Mouse (Mus musculus): Measurements from ENCODE around the gene Tdp2. TPM values are rescaled to one million over a fixed set of nuclear protein-coding genes. Genes with fewer than 3 reads are reported as not detected.

The Tdp2 gene
- polyA plus RNA-seq, 1 experiment from 2014 or later = 58.9 TPM

DNA sequence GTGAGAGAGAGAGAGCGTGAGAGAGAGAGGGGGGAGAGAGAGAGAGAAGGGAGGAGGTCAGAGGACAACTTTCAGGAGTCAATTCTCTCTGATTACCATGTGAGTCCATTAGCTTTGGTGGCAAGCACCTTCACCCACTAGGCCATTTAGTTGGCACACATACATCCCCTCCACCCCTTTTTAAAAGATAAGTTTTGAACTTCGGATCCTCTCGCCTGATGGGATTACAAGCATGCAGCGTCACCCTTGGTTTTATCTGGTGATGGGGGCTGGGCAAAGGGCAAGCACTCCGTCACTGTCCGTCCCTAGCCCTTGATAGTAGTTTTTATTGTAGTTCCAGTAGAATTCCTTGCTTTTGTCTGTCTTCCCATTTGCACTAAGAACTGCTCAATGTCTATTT, 48.7 kb downstream of the Tdp2 start:
- ATAC-seq (replicated peaks; ENCODE audit: low FRiP score, low TSS enrichment, low read depth) = no peak
- Histone ChIP-seq H3K9me3 (ENCODE audit: control insufficient read depth, low read length) (peaks cover 2% of the 10 kb centered on the region; the same call in 1 of the 2 replicates), H3K36me3 (ENCODE audit: control insufficient read depth, insufficient read depth, low read length) (no peaks in the 10 kb centered on the region), H3K4me2 (ENCODE audit: low read length) (no peak overlapping the region), H3K27ac (ENCODE audit: low read depth) (no peak overlapping the region), H3K4me3 (ENCODE audit: low read depth, low read length) (no peak overlapping the region), H3K9ac (ENCODE audit: low read length) (no peak overlapping the region), H3K27me3 (replicated peaks; ENCODE audit: control insufficient read depth, insufficient read depth, low read length) (no peaks in the 10 kb centered on the region), H3K4me1 (replicated peaks; ENCODE audit: control insufficient read depth, insufficient read depth, low read length) (no peaks in the 10 kb centered on the region)
- DNase-seq (ENCODE audit: low spot score) = no peak
- 72% methylated on average over 6 of the region's 6 CpGs for WGBS

DNA sequence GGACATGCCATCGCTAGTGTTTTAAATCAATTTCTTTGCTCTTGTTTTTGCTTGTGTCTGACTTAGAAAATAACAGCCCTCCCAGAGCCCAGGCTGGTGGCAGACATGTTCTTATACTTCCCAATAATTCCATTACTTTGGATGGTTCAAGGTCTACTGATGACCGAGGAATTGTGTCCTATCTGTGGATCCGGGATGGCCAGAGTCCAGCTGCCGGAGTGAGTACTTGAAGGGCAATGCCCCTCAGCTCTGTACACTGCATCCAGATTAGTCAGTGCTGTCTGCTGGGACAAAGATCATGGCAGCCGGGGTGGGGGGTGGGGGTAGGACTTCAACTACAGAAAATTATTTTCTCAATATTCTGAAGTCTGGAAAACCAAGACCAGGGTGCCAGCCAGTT, 49.2 kb downstream of the Tdp2 start:
- no peak overlapping the region for H3K9ac ChIP-seq (ENCODE audit: low read length)
- 87% methylated on average over 5 of the region's 5 CpGs for WGBS
- no peaks in the 10 kb centered on the region for H3K27me3 ChIP-seq (replicated peaks; ENCODE audit: control insufficient read depth, insufficient read depth, low read length)
- H3K27ac ChIP-seq (ENCODE audit: low read depth) = no peak overlapping the region
- no peak for DNase-seq (ENCODE audit: low spot score)
- H3K4me2 ChIP-seq (ENCODE audit: low read length) = no peak overlapping the region
- H3K4me3 ChIP-seq (ENCODE audit: low read depth, low read length) = no peak overlapping the region
- H3K4me1 ChIP-seq (replicated peaks; ENCODE audit: control insufficient read depth, insufficient read depth, low read length) = no peaks in the 10 kb centered on the region
- H3K9me3 ChIP-seq (ENCODE audit: control insufficient read depth, low read length) = peaks cover 2% of the 10 kb centered on the region; the same call in 1 of the 2 replicates
- no peaks in the 10 kb centered on the region for H3K36me3 ChIP-seq (ENCODE audit: control insufficient read depth, insufficient read depth, low read length)
- ATAC-seq (replicated peaks; ENCODE audit: low FRiP score, low TSS enrichment, low read depth) = no peak

DNA sequence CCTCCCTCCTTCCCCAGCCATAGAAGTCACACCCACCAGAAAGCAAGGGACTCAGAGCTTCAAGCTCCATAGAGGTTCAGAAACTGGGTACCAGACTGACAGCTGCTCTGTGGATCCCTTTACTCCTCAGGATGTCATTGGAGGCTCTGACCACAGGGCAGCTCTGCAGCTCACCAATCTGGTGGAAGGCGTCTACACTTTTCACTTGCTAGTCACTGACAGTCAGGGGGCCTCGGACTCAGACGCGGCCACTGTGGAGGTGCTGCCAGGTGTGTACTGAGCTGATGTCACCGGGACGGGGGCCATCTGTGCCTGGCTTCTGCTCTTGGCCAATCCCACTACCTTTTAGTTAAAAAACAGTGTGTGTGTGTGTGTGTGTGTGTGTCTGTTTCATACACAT, 50.9 kb downstream of the Tdp2 start:
- ATAC-seq (replicated peaks; ENCODE audit: low FRiP score, low TSS enrichment, low read depth) (no peak), DNase-seq (ENCODE audit: low spot score) (no peak)
- no peaks in the 10 kb centered on the region for H3K36me3 ChIP-seq (ENCODE audit: control insufficient read depth, insufficient read depth, low read length)
- peaks cover 2% of the 10 kb centered on the region; the same call in 1 of the 2 replicates for H3K9me3 ChIP-seq (ENCODE audit: control insufficient read depth, low read length)
- no peak overlapping the region for H3K9ac ChIP-seq (ENCODE audit: low read length)
- 96% methylated on average over 6 of the region's 6 CpGs for WGBS
- H3K27ac ChIP-seq (ENCODE audit: low read depth) = no peak overlapping the region
- no peak overlapping the region for H3K4me3 ChIP-seq (ENCODE audit: low read depth, low read length)
- no peaks in the 10 kb centered on the region for H3K27me3 ChIP-seq (replicated peaks; ENCODE audit: control insufficient read depth, insufficient read depth, low read length)
- H3K4me1 ChIP-seq (replicated peaks; ENCODE audit: control insufficient read depth, insufficient read depth, low read length) = no peaks in the 10 kb centered on the region
- no peak overlapping the region for H3K4me2 ChIP-seq (ENCODE audit: low read length)

DNA sequence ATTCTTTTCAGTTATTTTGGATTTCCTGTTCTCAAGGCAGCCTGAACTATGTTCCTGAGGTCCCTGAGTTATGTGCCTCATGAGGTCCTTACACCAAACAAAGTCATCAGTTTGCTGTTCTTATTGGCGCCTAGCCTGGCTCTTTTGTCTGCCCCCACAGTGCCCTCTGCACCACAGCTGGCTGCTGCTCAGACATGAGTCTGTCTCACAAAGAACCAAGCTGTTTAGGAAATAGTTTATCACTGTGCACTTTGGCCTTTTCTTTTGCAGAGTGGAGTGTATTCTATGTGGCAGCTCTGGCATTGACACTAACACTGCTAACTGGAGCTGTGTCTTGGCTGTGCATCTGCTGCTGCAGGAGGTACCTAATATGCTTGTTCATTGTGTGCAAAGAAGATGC, 58.1 kb downstream of the Tdp2 start:
- Histone ChIP-seq H3K27ac (ENCODE audit: low read depth) (no peak overlapping the region), H3K4me1 (replicated peaks; ENCODE audit: control insufficient read depth, insufficient read depth, low read length) (no peaks in the 10 kb centered on the region), H3K4me3 (ENCODE audit: low read depth, low read length) (no peak overlapping the region), H3K36me3 (ENCODE audit: control insufficient read depth, insufficient read depth, low read length) (no peaks in the 10 kb centered on the region), H3K9ac (ENCODE audit: low read length) (no peak overlapping the region), H3K9me3 (ENCODE audit: control insufficient read depth, low read length) (no peaks in the 10 kb centered on the region), H3K27me3 (replicated peaks; ENCODE audit: control insufficient read depth, insufficient read depth, low read length) (no peaks in the 10 kb centered on the region), H3K4me2 (ENCODE audit: low read length) (no peak overlapping the region)
- ATAC-seq (replicated peaks; ENCODE audit: low FRiP score, low TSS enrichment, low read depth) = no peak
- WGBS = 26% methylated on average over 1 of the region's 1 CpGs
- DNase-seq (ENCODE audit: low spot score) = no peak

Other genes starting within 250 kb of the Tdp2 start
- 1.7 and 2.3 TPM in 2 replicates for gene Ripor2, start 249.5 kb upstream of the Tdp2 start, polyA plus RNA-seq (2014; fragmentation: Nextera tagmentation; extraction: Ambion mirVana)
- gene Armh2, start 90.4 kb upstream of the Tdp2 start, polyA plus RNA-seq (2014; fragmentation: Nextera tagmentation; extraction: Ambion mirVana) = not detected in 2 replicates
- 121 and 124 TPM in 2 replicates for gene Gmnn, start 69.8 kb upstream of the Tdp2 start, polyA plus RNA-seq (2014; fragmentation: Nextera tagmentation; extraction: Ambion mirVana)
- gene BC005537, start 30.0 kb upstream of the Tdp2 start, polyA plus RNA-seq (2014; fragmentation: Nextera tagmentation; extraction: Ambion mirVana) = 25.6 and 27.0 TPM in 2 replicates
- 103 and 118 TPM in 2 replicates for gene Acot13, start 139 bp upstream of the Tdp2 start, polyA plus RNA-seq (2014; fragmentation: Nextera tagmentation; extraction: Ambion mirVana)
- 0.74 and 0.98 TPM in 2 replicates for gene D130043K22Rik, start 13.5 kb downstream of the Tdp2 start, polyA plus RNA-seq (2014; fragmentation: Nextera tagmentation; extraction: Ambion mirVana)
- 10.3 and 11.5 TPM in 2 replicates for gene Aldh5a1, start 106.0 kb downstream of the Tdp2 start, polyA plus RNA-seq (2014; fragmentation: Nextera tagmentation; extraction: Ambion mirVana)
- gene Gpld1, start 111.5 kb downstream of the Tdp2 start, polyA plus RNA-seq (2014; fragmentation: Nextera tagmentation; extraction: Ambion mirVana) = 2.5 and 3.0 TPM in 2 replicates
- gene Mrs2, start 188.7 kb downstream of the Tdp2 start, polyA plus RNA-seq (2014; fragmentation: Nextera tagmentation; extraction: Ambion mirVana) = 19.1 and 23.3 TPM in 2 replicates
- 0.09 and 0.70 TPM in 2 replicates for gene Dcdc2a, start 224.3 kb downstream of the Tdp2 start, polyA plus RNA-seq (2014; fragmentation: Nextera tagmentation; extraction: Ambion mirVana)

Data from intestine, embryonic 14.5 days (tissue).